Mouse (Mus musculus): ENCODE measurements around the gene Lpin3. TPM values are rescaled to one million over a fixed set of nuclear protein-coding genes. Genes with fewer than 3 reads are reported as not detected.

Gene Lpin3
- total and polyA plus RNA-seq, 2 experiments from 2014 or later, result 0.10 to 0.27 TPM

- H3K9ac ChIP-seq, result no peak overlapping the region
- no peaks in the 10 kb centered on the region for H3K9me3 ChIP-seq (ENCODE audit: low read length)
- no peaks in the 10 kb centered on the region for H3K4me1 ChIP-seq (ENCODE audit: insufficient read depth)
- ATAC-seq (peak; percentile 61), DNase-seq (peak; percentile 34)
- no peak overlapping the region for H3K4me3 ChIP-seq (ENCODE audit: low read depth, low read length)
- no peaks in the 10 kb centered on the region for H3K27me3 ChIP-seq (ENCODE audit: insufficient read depth, low read length)
- no peak for TF ChIP-seq CTCF (IDR thresholded peaks at IDR 0.05; ENCODE audit: low read depth)
- 0 out of 2 replicates have a peak overlapping the region, but pooled peaks have one; percentile 1 for H3K27ac ChIP-seq (ENCODE audit: low read depth, low read length)
- 58% methylated on average over 7 of the region's 7 CpGs for WGBS
- no peak overlapping the region for H3K4me2 ChIP-seq (ENCODE audit: low read depth)
- H3K36me3 ChIP-seq (ENCODE audit: insufficient read depth), result peaks cover 76% of the 10 kb centered on the region
Measured at GRCm38 (mm10) chr2:160953131-160953873, 72.8 kb downstream of the Lpin3 start.

- WGBS, result 92% methylated on average over 3 of the region's 3 CpGs
- no peak overlapping the region for H3K9ac ChIP-seq
- no peaks in the 10 kb centered on the region for H3K9me3 ChIP-seq (ENCODE audit: low read length)
- H3K36me3 ChIP-seq (ENCODE audit: insufficient read depth), result peaks cover 68% of the 10 kb centered on the region
- no peak overlapping the region for H3K4me3 ChIP-seq (ENCODE audit: low read depth, low read length)
- no peak for ATAC-seq
- no peaks in the 10 kb centered on the region for H3K27me3 ChIP-seq (ENCODE audit: insufficient read depth, low read length)
- TF ChIP-seq CTCF (IDR thresholded peaks at IDR 0.05; ENCODE audit: low read depth), result no peak
- DNase-seq, result no peak
- no peaks in the 10 kb centered on the region for H3K4me1 ChIP-seq (ENCODE audit: insufficient read depth)
- H3K4me2 ChIP-seq (ENCODE audit: low read depth), result no peak overlapping the region
- H3K27ac ChIP-seq (ENCODE audit: low read depth, low read length), result no peak overlapping the region
Measured at GRCm38 (mm10) chr2:160954541-160954940, 74.1 kb downstream of the Lpin3 start.

- DNase-seq, result peak; percentile 59
Measured at GRCm38 (mm10) chr2:160955331-160955730, 74.9 kb downstream of the Lpin3 start.

More at GRCm38 (mm10) chr2:160955331-160955730, 74.9 kb downstream of the Lpin3 start:
- H3K36me3 ChIP-seq (ENCODE audit: insufficient read depth), result peaks cover 66% of the 10 kb centered on the region
- peak; percentile 50 for ATAC-seq
- no peaks in the 10 kb centered on the region for H3K27me3 ChIP-seq (ENCODE audit: insufficient read depth, low read length)
- no peak overlapping the region for H3K4me2 ChIP-seq (ENCODE audit: low read depth)
- H3K27ac ChIP-seq (ENCODE audit: low read depth, low read length), result no peak overlapping the region
- TF ChIP-seq CTCF (IDR thresholded peaks at IDR 0.05; ENCODE audit: low read depth), result peak; percentile 47
- no peaks in the 10 kb centered on the region for H3K4me1 ChIP-seq (ENCODE audit: insufficient read depth)
- H3K9me3 ChIP-seq (ENCODE audit: low read length), result no peaks in the 10 kb centered on the region
- H3K9ac ChIP-seq, result no peak overlapping the region
- H3K4me3 ChIP-seq (ENCODE audit: low read depth, low read length), result no peak overlapping the region
- WGBS, result 54% methylated on average over 7 of the region's 7 CpGs

Other genes with a start within 250 kb of the Lpin3 start
- gene Top1, start 234.8 kb upstream of the Lpin3 start, total RNA-seq (2014; rRNA removed), result 42.5 and 56.7 TPM in 2 replicates
- 35.4 and 46.1 TPM in 2 replicates for gene Top1, start 234.8 kb upstream of the Lpin3 start, polyA plus RNA-seq (2015; fragmentation: Nextera tagmentation; extraction: Ambion mirVana)
- 119 and 139 TPM in 2 replicates for gene Plcg1, start 149.4 kb upstream of the Lpin3 start, total RNA-seq (2014; rRNA removed)
- gene Plcg1, start 149.4 kb upstream of the Lpin3 start, polyA plus RNA-seq (2015; fragmentation: Nextera tagmentation; extraction: Ambion mirVana), result 36.9 and 48.2 TPM in 2 replicates
- gene Zhx3, start 7.7 kb upstream of the Lpin3 start, total RNA-seq (2014; rRNA removed), result 31.8 and 44.9 TPM in 2 replicates
- gene Zhx3, start 7.7 kb upstream of the Lpin3 start, polyA plus RNA-seq (2015; fragmentation: Nextera tagmentation; extraction: Ambion mirVana), result 12.9 and 18.5 TPM in 2 replicates
- gene Emilin3, start 31.7 kb downstream of the Lpin3 start, total RNA-seq (2014; rRNA removed), result 0.46 and 1.5 TPM in 2 replicates
- 0.23 and 0.42 TPM in 2 replicates for gene Emilin3, start 31.7 kb downstream of the Lpin3 start, polyA plus RNA-seq (2015; fragmentation: Nextera tagmentation; extraction: Ambion mirVana)
- gene Chd6, start 228.4 kb downstream of the Lpin3 start, total RNA-seq (2014; rRNA removed), result 48.0 and 61.0 TPM in 2 replicates
- 11.0 and 20.7 TPM in 2 replicates for gene Chd6, start 228.4 kb downstream of the Lpin3 start, polyA plus RNA-seq (2015; fragmentation: Nextera tagmentation; extraction: Ambion mirVana)

All from forebrain, postnatal 0 days (tissue).